Mouse (Mus musculus): ENCODE measurements around the gene Ppp1r36. TPM values are rescaled to one million over a fixed set of nuclear protein-coding genes. Genes with fewer than 3 reads are reported as not detected.

Ppp1r36 gene
- polyA plus RNA-seq, 2 experiments = 3.1 to 4.2 TPM

DNA sequence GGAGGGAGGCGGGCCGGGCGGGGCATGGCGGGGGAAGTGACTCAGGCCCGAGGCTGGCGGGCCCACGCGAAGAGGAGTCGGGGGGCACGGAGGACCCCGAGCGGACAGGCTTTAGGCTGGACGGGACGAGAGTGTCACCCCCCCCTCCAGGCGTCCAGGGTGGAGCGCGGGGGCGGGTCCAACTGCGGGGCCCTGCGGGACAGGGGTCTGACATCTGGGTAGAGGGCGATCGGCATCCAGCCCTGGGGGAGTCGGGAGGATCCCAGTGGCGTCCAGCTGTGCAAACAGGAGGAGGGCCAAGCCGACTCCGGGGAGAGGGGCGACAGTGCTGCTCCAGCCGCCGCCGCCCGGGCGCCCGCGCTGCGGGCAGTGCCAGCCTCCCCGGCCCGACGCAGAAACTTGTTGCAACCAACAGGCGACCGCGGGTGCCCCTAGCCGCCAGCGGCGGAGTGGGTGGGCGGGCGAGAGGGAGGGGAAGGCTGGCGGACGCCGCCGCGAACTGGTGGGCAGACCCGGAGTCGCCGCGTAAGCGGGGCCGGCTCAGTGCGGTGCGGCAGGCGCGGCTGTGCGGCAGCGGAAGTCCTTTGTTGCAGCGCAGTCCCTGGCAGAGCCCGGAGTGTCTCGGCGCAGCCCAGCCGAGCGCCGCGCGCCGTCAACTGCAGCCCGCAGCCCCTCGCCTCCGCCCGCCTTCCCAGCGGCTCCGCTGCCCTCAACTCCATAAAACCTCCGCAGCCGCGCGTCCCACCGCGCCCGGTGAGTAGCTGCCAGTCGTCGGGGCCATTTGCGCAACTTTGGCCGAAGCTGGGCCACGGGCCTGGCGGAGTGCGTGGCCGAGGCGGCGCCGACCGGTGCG, 47.1 kb upstream of the Ppp1r36 start, which contains the start of gene Zbtb1:
Gene Zbtb1 (plus strand): TSS at position 289 of the 853 bp plus-strand sequence.
- Histone ChIP-seq H3K27me3 (ENCODE audit: control insufficient read depth, insufficient read depth, low read length) (no peaks in the 10 kb centered on the region), H3K27ac (replicated peaks; ENCODE audit: low read depth, low read length) (peak within 1 kb of the TSS; percentile 100), H3K9ac (ENCODE audit: low read depth, low read length, severe bottlenecking) (peak within 1 kb of the TSS; percentile 99), H3K4me2 (replicated peaks; ENCODE audit: low read depth, low read length, severe bottlenecking) (peak within 1 kb of the TSS; percentile 83), H3K4me1 (ENCODE audit: control insufficient read depth, insufficient read depth, low read length) (peaks cover 40% of the 10 kb centered on the region), H3K4me3 (replicated peaks; ENCODE audit: low read length) (peak within 1 kb of the TSS; percentile 96), H3K36me3 (ENCODE audit: control insufficient read depth, insufficient read depth, low read length) (no peaks in the 10 kb centered on the region), H3K9me3 (ENCODE audit: control insufficient read depth, low read length) (no peaks in the 10 kb centered on the region)
- peak; percentile 75; the same call in 1 of the 2 replicates for TF ChIP-seq POLR2A (IDR thresholded peaks at IDR 0.05; ENCODE audit: borderline replicate concordance, extremely low read depth, insufficient read depth, insufficient read length)
- under 1% methylated on average over 52 of the region's 99 CpGs for WGBS
- ATAC-seq (ENCODE audit: low FRiP score, low read depth) (peak; percentile 45), DNase-seq (ENCODE audit: low spot score) (peak; percentile 69)

DNA sequence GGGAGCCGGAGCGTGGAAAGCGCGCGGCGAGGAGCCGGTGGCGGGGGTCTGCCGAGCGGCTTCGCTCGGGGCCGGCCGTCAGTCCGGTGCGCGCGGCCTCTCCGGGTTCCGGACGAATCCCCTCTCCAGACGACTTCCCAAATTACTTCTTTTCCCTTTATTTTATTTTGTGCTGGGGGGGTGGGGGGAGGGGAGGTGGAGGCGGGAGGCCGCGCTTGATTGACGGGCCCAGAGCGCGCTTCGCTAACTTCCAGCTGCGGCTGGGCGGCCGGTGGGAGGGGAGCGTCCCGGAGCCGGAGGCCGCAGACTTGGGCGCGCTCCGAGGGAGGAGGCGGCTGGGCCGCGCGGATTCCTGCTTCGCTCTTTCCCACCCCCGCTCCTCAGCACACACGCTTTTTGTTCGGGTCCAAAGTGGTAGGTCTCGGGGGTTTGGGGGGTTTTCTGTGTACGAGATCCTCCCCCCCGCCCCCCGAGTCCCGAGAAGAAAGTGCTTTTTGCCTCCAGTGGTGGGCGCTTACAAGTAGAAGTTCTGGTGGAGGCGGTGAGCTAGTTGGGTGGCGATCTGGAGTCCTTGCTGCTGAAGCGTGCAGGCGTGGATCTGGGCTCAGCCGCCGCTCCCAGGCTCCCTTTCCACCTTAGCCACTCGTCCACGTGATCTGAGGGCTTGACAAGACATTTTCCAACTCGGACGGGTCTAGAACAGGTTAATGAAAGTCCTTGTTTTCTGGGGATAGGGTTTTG, 46.3 kb upstream of the Ppp1r36 start:
- Histone ChIP-seq H3K4me1 (ENCODE audit: control insufficient read depth, insufficient read depth, low read length) (peaks cover 42% of the 10 kb centered on the region), H3K4me2 (replicated peaks; ENCODE audit: low read depth, low read length, severe bottlenecking) (peak overlapping the region; percentile 83), H3K9me3 (ENCODE audit: control insufficient read depth, low read length) (no peaks in the 10 kb centered on the region)

GRCm38 (mm10) chr12:76372046-76372445, 45.3 kb upstream of the Ppp1r36 start:
- 30% methylated on average over 7 of the region's 7 CpGs for WGBS
- Histone ChIP-seq H3K9me3 (ENCODE audit: control insufficient read depth, low read length) (no peaks in the 10 kb centered on the region), H3K4me1 (ENCODE audit: control insufficient read depth, insufficient read depth, low read length) (peaks cover 39% of the 10 kb centered on the region), H3K27ac (replicated peaks; ENCODE audit: low read depth, low read length) (no peak overlapping the region), H3K4me2 (replicated peaks; ENCODE audit: low read depth, low read length, severe bottlenecking) (peak overlapping the region; percentile 83), H3K36me3 (ENCODE audit: control insufficient read depth, insufficient read depth, low read length) (no peaks in the 10 kb centered on the region), H3K4me3 (replicated peaks; ENCODE audit: low read length) (peak overlapping the region; percentile 96), H3K27me3 (ENCODE audit: control insufficient read depth, insufficient read depth, low read length) (no peaks in the 10 kb centered on the region), H3K9ac (ENCODE audit: low read depth, low read length, severe bottlenecking) (peak overlapping the region; percentile 99; the same call in 1 of the 2 replicates)
- no peak for ATAC-seq (ENCODE audit: low FRiP score, low read depth)
- no peak for DNase-seq (ENCODE audit: low spot score)
- no peak for TF ChIP-seq POLR2A (IDR thresholded peaks at IDR 0.05; ENCODE audit: borderline replicate concordance, extremely low read depth, insufficient read depth, insufficient read length)

More for the DNA sequence above, 46.3 kb upstream of the Ppp1r36 start:
- TF ChIP-seq POLR2A (IDR thresholded peaks at IDR 0.05; ENCODE audit: borderline replicate concordance, extremely low read depth, insufficient read depth, insufficient read length) = 0 out of 2 replicates have a peak, but pooled peaks have one; percentile 16
- Histone ChIP-seq H3K9ac (ENCODE audit: low read depth, low read length, severe bottlenecking) (peak overlapping the region; percentile 99), H3K36me3 (ENCODE audit: control insufficient read depth, insufficient read depth, low read length) (no peaks in the 10 kb centered on the region), H3K4me3 (replicated peaks; ENCODE audit: low read length) (peak overlapping the region; percentile 96), H3K27ac (replicated peaks; ENCODE audit: low read depth, low read length) (peak overlapping the region; percentile 100), H3K27me3 (ENCODE audit: control insufficient read depth, insufficient read depth, low read length) (no peaks in the 10 kb centered on the region)
- under 1% methylated on average over 42 of the region's 63 CpGs for WGBS
- DNase-seq (ENCODE audit: low spot score) (peak; percentile 85), ATAC-seq (ENCODE audit: low FRiP score, low read depth) (peak; percentile 67)

DNA sequence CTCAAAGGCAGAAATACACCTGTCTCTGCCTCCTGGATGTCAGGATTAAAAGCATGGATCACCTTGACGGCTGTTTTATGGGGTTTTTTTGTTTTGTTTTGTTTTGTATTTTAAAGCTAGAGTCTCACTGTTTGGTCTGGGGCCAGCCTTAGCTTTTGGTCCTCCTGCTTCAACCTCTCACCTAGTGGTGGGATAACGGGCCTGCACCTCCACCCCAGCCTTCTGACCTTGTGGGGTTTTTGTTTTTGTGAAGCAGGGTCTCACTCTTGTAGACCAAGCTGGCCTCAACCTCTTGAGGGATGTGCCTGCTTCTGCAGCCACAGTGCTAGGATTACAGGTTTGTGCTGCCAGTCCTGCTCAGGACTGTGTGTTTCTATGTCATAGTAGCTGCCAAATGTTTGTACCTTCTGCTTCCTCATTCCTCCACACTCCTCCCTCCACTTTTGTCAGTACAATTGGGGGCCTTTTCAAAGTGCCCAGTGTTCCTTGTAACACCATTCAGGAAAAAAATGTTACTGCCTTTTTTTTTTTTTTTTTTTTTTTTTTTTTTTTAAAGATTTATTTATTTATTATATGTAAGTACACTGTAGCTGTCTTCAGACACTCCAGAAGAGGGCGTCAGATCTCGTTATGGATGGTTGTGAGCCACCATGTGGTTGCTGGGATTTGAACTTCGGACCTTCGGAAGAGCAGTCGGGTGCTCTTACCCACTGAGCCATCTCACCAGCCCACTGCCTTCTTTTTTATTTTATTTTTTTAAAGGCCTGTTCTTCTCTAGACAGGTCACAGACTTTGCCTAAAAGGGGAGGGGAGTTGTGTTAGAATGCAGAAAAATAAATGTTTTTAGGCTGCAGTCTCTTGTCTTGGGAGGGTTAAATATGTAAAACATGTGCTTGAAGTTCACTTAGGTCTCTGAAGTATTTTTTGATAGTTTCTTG, 44.2 kb upstream of the Ppp1r36 start:
- no peak for DNase-seq (ENCODE audit: low spot score)
- no peaks in the 10 kb centered on the region for H3K9me3 ChIP-seq (ENCODE audit: control insufficient read depth, low read length)
- H3K27me3 ChIP-seq (ENCODE audit: control insufficient read depth, insufficient read depth, low read length) = no peaks in the 10 kb centered on the region
- no peaks in the 10 kb centered on the region for H3K36me3 ChIP-seq (ENCODE audit: control insufficient read depth, insufficient read depth, low read length)
- ATAC-seq (ENCODE audit: low FRiP score, low read depth) = no peak
- H3K4me2 ChIP-seq (replicated peaks; ENCODE audit: low read depth, low read length, severe bottlenecking) = peak overlapping the region; percentile 83; the same call in 1 of the 2 replicates
- WGBS = 82% methylated on average over 5 of the region's 7 CpGs
- no peak overlapping the region for H3K27ac ChIP-seq (replicated peaks; ENCODE audit: low read depth, low read length)
- TF ChIP-seq POLR2A (IDR thresholded peaks at IDR 0.05; ENCODE audit: borderline replicate concordance, extremely low read depth, insufficient read depth, insufficient read length) = no peak
- peaks cover 28% of the 10 kb centered on the region for H3K4me1 ChIP-seq (ENCODE audit: control insufficient read depth, insufficient read depth, low read length)
- no peak overlapping the region for H3K9ac ChIP-seq (ENCODE audit: low read depth, low read length, severe bottlenecking)
- H3K4me3 ChIP-seq (replicated peaks; ENCODE audit: low read length) = no peak overlapping the region

All from limb, embryonic 14.5 days (tissue).